Mouse (Mus musculus) cortical plate, adult 2 months (tissue): ENCODE data around the gene Mettl25. TPM values are rescaled to one million over a fixed set of nuclear protein-coding genes. Genes with fewer than 3 reads are reported as not detected.
A peak's percentile ranks its signal among the peaks of the same experiment; 100 is the strongest.

ENCODE experiments used
- H3K27ac ChIP-seq: fragments of 200-500 bp; 2 replicates; pipeline ENCODE4 v1.5.1; 2012; ENCODE audit warnings: low read length, control low read depth, inconsistent platforms; ENCODE audit not compliant: insufficient read depth
- H3K4me1 ChIP-seq: fragments of 200-500 bp; 2 replicates; pipeline ENCODE4 v1.6.1; 2011; ENCODE audit warnings: low read length; ENCODE audit not compliant: control insufficient read depth, insufficient read depth
- H3K4me3 ChIP-seq: fragments of 200-500 bp; 2 replicates; pipeline ENCODE4 v1.5.1; 2011; ENCODE audit warnings: mild to moderate bottlenecking, low read length, control low read depth; ENCODE audit not compliant: insufficient read depth
- CTCF ChIP-seq: fragments of 200-500 bp; IDR thresholded peaks from 2 replicates; pipeline ENCODE4 v1.5.1; 2011; ENCODE audit warnings: mild to moderate bottlenecking, control low read depth, low read length; ENCODE audit not compliant: insufficient read depth; ENCODE audit errors: extremely low read depth
- POLR2A ChIP-seq: fragments of 200-500 bp; IDR thresholded peaks from 2 replicates; pipeline ENCODE4 v1.6.1; 2011; ENCODE audit warnings: mild to moderate bottlenecking, low read length, control low read depth; ENCODE audit not compliant: insufficient read depth; ENCODE audit errors: extremely low read depth
- polyA plus RNA-seq: library from polyadenylated mRNA; depleted of rRNA; stranded (reverse); fragments of >200 nt; gene quantifications from 2 replicates; pipeline ENCODE4 v1.2.3, GENCODE M21; 2012; rRNA removed

The Mettl25 gene
- polyA plus RNA-seq: 9.0 and 9.1 TPM in 2 replicates

DNA sequence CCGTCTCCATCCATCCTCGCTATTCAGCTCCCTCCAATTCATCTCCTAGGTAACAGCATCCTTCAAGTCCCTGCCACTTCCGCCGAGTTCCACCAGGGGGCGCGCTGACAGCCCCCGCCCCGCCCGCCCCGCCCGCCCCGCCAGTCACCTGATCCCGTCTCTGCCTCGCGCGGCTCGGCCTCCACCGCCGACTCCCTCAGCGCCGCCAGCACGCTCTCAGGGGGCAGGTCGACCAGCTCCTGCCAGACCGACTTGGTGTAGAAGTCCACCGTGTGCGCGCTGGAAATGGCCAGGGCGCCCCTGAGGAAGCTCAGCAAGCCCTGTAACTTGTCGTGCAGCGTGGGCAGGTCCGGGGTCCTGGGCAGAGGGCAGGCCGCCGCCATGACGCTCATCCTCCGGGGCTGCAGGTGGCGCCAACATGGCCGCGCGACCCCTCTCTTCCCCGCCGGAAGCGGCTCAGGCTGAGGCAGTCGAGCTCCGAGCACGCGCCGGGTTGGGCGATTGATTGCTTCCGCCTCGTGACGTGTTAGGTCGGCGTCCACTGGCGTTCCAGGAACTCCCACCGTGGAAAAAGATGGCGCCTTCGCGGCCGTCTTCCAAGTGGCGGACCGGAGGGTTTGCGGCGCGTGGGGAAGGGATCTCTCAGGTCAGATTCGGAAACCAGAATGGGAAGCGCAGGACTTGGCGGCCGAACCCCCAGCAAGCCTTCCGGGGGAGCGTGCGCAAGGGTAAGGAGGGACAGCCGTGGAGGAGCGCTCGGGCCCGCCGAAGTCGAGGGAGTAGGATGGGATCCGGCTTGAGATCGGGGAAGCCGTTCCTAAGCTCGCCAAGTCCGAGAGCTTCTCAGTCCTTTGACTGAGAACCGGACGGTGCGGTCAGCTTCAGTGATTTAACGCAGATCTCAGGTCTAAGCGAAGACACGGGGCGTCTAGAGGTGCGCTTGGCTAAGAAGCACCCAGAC is at the start of gene Mettl25, which contains the start of gene Ccdc59:
Gene Mettl25 (minus strand): TSS at position 453 of the 961 bp plus-strand sequence.
Gene Ccdc59 (plus strand): TSS at position 140 of the 961 bp plus-strand sequence.
- Histone ChIP-seq H3K27ac (peak within 1 kb of the TSS; percentile 96), H3K4me3 (peak within 1 kb of the TSS; percentile 91), H3K4me1 (peaks cover 3% of the 10 kb centered on the region; the same call in 1 of the 2 replicates)
- TF ChIP-seq POLR2A: peak; percentile 57; the same call in 1 of the 2 replicates
- peak; percentile 40 for TF ChIP-seq CTCF

DNA sequence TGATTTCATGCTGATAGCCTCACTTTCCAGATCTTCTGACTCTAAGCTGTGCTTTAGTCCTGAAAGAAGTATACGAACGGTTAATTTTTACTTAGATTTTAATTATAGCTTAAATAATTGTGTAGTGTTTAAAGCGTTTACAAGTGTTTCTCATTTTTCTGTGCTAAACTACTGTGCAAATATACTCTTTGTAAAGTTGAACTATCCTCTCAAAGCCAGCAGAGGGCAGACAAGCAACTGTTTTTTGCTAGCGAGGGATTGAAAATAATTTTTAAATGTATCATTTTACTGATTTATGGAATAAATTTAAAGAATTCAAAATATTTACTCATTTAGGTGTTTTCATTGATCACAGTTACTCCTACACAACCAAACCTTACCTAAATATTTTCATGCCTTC is 26.1 kb upstream of the Mettl25 start:
- no peaks in the 10 kb centered on the region for H3K4me1 ChIP-seq
- no peak overlapping the region for H3K4me3 ChIP-seq
- no peak overlapping the region for H3K27ac ChIP-seq
- TF ChIP-seq POLR2A (no peak), CTCF (0 out of 2 replicates have a peak, but pooled peaks have one; percentile 11)

DNA sequence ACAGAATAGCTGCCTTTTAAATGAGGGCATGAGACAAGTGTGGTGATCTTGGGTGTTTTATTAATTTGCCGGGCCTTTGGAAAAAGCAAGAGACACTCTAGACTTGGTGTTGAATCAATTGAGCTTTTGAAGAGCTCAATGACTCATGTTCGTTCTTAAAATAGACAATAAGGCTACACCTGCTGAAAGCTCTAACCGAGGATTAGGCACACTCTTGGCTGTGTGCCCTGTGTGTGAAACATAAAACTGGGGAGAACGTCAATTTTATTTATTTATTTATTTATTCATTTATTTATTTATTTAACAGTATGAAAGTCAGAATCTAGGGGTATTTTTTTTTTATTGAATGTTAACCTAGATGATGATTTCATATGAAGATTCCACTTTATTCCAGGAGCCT is 10.0 kb upstream of the Mettl25 start:
- Histone ChIP-seq H3K4me1 (no peaks in the 10 kb centered on the region), H3K27ac (no peak overlapping the region), H3K4me3 (no peak overlapping the region)
- TF ChIP-seq POLR2A (no peak), CTCF (no peak)

DNA sequence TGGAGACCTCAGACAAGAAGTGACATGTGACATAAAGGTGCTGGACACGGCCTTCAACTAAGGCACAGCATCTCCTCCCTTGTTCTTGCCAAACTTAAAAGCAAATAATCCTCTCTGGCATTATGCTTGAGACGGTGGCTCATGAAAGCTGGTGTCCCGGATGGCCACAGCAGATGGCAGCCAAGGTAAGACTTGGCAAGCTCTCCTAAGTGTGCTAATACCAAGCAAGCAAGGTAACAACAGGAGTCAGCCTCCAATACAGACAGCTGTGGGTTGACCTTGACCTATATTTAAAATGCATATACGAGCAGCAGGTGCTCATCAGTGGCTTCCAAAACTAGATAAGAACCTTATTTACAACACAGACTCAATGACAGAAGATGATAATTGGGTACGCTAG is 9.1 kb upstream of the Mettl25 start:
- H3K4me1 ChIP-seq: no peaks in the 10 kb centered on the region
- TF ChIP-seq POLR2A: no peak
- no peak for TF ChIP-seq CTCF
- H3K4me3 ChIP-seq: no peak overlapping the region
- no peak overlapping the region for H3K27ac ChIP-seq

DNA sequence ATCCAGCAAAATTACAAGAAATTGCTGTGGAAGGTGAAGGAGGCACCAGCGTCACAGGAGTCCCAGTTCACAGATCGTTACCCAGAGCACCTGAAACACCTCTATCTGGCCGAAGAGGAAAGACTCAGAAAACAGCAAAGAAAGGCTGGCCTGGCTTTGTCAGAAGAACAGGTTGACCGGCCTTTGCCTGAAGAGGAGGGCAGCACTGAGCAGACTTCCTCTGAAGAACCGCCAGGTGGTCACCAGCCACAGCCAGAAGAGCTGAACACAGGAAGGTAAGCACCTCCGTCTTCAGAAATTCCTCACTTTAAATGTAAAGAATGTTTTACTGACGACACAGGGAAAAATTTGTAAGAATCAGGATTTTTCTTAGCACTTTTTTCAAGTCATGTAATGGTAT is 1.4 kb upstream of the Mettl25 start:
- H3K27ac ChIP-seq: no peak overlapping the region
- H3K4me1 ChIP-seq: peaks cover 3% of the 10 kb centered on the region; the same call in 1 of the 2 replicates
- H3K4me3 ChIP-seq: no peak overlapping the region; the same call in 1 of the 2 replicates
- TF ChIP-seq CTCF (no peak), POLR2A (no peak)

DNA sequence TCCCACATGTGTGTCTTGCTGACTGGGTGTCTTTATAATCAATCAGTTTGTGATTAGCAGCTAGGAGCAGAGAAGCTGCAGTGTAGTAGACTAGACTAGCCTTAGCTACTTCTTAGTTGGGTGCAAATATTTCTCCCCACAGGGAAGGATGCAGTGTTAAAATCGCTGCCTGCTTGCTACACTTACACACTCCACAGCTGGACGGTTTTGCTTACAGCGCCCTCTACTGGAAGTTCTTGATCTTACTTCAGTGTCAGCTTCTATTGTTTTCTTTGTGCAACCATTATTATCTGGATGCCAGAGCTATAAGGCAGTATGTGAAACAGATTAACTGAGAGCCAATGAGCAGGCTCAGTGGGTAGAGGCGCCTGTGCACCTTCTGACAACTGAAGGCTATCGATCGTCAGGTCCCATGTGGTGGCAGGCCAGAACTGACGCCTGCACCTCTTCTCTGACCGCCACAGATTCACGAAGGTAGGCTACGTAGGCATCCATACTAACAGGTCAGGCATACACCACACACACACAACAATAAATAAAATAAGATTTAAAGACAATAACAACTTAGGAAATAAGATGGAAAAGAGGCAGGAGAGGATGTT is 6.5 kb downstream of the Mettl25 start:
- TF ChIP-seq POLR2A (no peak), CTCF (peak; percentile 50; the same call in 1 of the 2 replicates)
- Histone ChIP-seq H3K4me1 (no peaks in the 10 kb centered on the region), H3K4me3 (no peak overlapping the region), H3K27ac (no peak overlapping the region)

DNA sequence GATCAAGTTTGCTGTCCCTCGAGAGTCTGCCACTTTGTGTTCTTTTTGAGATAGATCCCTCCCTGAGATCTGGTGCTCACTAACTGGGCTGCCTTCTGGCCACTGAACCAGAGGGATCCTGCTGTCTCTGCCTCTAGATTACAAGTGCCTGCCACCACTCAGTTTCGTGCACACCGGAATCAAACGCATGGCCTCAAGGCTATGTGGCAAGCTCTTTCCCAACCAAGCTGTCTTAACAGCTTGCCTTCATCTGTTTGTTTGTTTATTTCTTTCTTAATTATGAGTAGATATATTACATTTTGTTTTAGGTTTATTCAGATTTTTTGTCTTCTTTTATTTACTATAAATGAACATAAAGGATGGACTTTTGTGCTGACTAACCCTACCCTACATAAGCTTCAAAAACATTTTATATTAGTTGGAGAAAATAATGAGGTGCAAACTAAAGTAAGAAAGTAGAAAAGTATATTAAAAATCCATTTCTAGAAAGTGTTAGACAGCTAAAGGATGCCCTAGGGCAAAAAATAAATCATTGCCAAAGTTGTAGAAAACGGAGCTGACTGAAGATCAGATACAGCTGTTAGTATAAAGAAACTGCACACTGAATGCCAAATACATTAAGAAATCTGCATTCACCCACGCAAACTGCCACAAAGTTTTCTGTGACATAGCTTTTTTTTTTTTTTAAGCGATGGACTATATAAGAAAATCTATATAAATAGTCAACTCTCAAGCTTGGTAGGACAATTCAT is 34.7 kb downstream of the Mettl25 start:
- H3K4me3 ChIP-seq: no peak overlapping the region

DNA sequence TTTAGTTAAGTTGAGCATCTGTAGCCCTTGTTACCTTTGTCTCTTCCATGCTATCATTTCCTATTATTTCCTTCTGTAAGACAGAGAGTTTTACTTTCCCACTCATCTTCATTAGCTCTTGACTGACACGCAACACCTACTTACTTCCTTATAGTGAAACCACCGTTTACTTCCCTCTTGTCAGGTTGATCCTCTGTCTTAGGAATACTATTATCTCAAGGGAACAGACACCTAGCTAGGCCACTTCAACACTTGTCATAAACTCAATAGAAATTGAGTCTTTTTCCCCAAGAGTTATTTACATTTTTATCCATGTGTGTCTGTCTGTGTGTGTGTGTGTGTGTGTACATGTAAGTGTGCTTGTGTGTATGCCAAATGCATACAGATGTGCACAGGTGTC is 37.7 kb downstream of the Mettl25 start:
- no peak for TF ChIP-seq CTCF
- TF ChIP-seq POLR2A: no peak
- H3K4me1 ChIP-seq: no peaks in the 10 kb centered on the region
- H3K4me3 ChIP-seq: no peak overlapping the region
- no peak overlapping the region for H3K27ac ChIP-seq

More for the DNA sequence above, 34.7 kb downstream of the Mettl25 start:
- no peak overlapping the region for H3K27ac ChIP-seq
- no peak for TF ChIP-seq POLR2A
- no peak for TF ChIP-seq CTCF
- H3K4me1 ChIP-seq: no peaks in the 10 kb centered on the region

DNA sequence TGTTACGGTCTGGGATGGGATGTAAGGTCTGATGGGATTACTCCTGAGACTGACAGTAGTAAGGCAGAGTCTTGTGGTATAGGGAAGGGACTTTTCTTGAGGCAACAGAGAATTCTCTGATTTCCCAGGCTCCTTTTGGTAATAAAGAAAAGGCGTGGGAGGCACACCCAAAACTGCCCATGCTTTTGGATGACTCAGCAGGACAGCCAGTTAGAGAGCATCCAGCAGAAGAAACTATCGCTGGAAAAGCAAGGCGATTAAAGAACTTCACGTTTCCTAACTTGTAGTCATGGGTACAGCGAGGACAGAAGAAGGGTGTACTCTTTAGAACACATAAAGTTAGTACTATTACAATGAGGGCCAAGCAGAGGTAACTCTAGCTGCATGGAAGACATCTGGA is 39.0 kb downstream of the Mettl25 start:
- Histone ChIP-seq H3K27ac (no peak overlapping the region), H3K4me1 (no peaks in the 10 kb centered on the region; the same call in 1 of the 2 replicates), H3K4me3 (no peak overlapping the region)
- TF ChIP-seq POLR2A (no peak), CTCF (no peak)
